Mouse (Mus musculus) left cerebral cortex, postnatal 10 days (tissue): ENCODE measurements at regions not wholly inside any gene's neighbourhood (a gene's known extent, or its start where the extent isn't known, plus 50 kb on each side); places are given as distances from the start of the nearest gene placed in this dataset.
A peak's percentile ranks its signal among the peaks of the same experiment; 100 is the strongest.

Experiments used
- DNase-seq, 2 experiments: peaks; one replicate each; pipeline ENCODE4 v3.0.0; 2021 to 2022; ENCODE audit warnings: low spot score in 2 of 2, mixed read lengths in 1 of 2; ENCODE audit errors: extremely low spot score in 1 of 2
- intact Hi-C: fragments of 180-260 bp; cut with DNase I; formaldehyde crosslinking; loops from one replicate; pipeline ENCODE4 v1.15.1; 2025

- DNase-seq: no peak
- intact Hi-C loops: no loop called here
Measured at GRCm38 (mm10) chr3:20714671-20715070, 347.7 kb upstream of the Agtr1b start.

GRCm38 (mm10) chr3:20709661-20710060 is 342.7 kb upstream of the Agtr1b start:
- intact Hi-C loops: no loop called here
- DNase-seq: no peak

GRCm38 (mm10) chr3:20695322-20695859 is 328.4 kb upstream of the Agtr1b start:
- intact Hi-C loops: no loop called here

GRCm38 (mm10) chr3:20680944-20681494 is 314.0 kb upstream of the Agtr1b start:
- intact Hi-C loops: no loop called here
- no peak for DNase-seq

More at GRCm38 (mm10) chr3:20695322-20695859, 328.4 kb upstream of the Agtr1b start:
- DNase-seq: peak in 1 of 2 experiments; percentile 22

- intact Hi-C loops: no loop called here
- DNase-seq: peak in 1 of 2 experiments; percentile 6
Measured at GRCm38 (mm10) chr3:20661883-20662282, 294.9 kb upstream of the Agtr1b start.

- DNase-seq: peak in 1 of 2 experiments; percentile 56
- intact Hi-C loops: loop anchor here (2.0 to 10.0 kb wide), 3 partner anchors 1279 to 1529 kb away; partner anchors contain the start of gene Tbl1xr1
Measured at GRCm38 (mm10) chr3:20655345-20655744, 288.4 kb upstream of the Agtr1b start.
